Mouse (Mus musculus) hindbrain, embryonic 14.5 days (tissue): ENCODE measurements at regions not wholly inside any gene's neighbourhood (a gene's known extent, or its start where the extent isn't known, plus 50 kb on each side); places are given as distances from the start of the nearest gene placed in this dataset.

Source experiments
- ATAC-seq: fragments of 200-750 bp; cut with Nextera tagmentation; 2 replicates; pipeline ENCODE4 v1.8.0; 2017; ENCODE audit warnings: moderate number of reproducible peaks, mild to moderate bottlenecking, moderate TSS enrichment, moderate library complexity; ENCODE audit not compliant: low FRiP score
- DNase-seq: peaks from one replicate; pipeline ENCODE4 v3.0.0-alpha.2; 2015; ENCODE audit warnings: low spot score
- H3K27ac ChIP-seq: fragments of 300-500 bp; sonication (generic); 2 replicates; pipeline ENCODE4 v1.5.1; 2014; ENCODE audit warnings: mild to moderate bottlenecking, moderate library complexity
- H3K27me3 ChIP-seq: fragments of 300-500 bp; sonication (generic); 2 replicates; pipeline ENCODE4 v1.6.1; 2014; ENCODE audit warnings: mild to moderate bottlenecking, low read length, mixed read lengths; ENCODE audit not compliant: control insufficient read depth, insufficient read depth
- H3K36me3 ChIP-seq: fragments of 300-500 bp; sonication (generic); replicated peaks from 2 replicates; pipeline ENCODE4 v1.6.1; 2014; ENCODE audit not compliant: control insufficient read depth, insufficient read depth
- H3K4me1 ChIP-seq: fragments of 300-500 bp; sonication (generic); replicated peaks from 2 replicates; pipeline ENCODE4 v1.6.1; 2014; ENCODE audit warnings: antibody characterized with exemption, low read length, mixed read lengths; ENCODE audit not compliant: control insufficient read depth, insufficient read depth
- H3K4me2 ChIP-seq: fragments of 300-500 bp; sonication (generic); replicated peaks from 2 replicates; pipeline ENCODE4 v1.6.1; 2014; ENCODE audit warnings: mild to moderate bottlenecking, moderate library complexity
- H3K4me3 ChIP-seq: fragments of 300-500 bp; sonication (generic); replicated peaks from 2 replicates; pipeline ENCODE4 v1.5.1; 2014; ENCODE audit warnings: mild to moderate bottlenecking, low read length
- H3K9ac ChIP-seq: fragments of 300-500 bp; sonication (generic); 2 replicates; pipeline ENCODE4 v1.6.1; 2014
- H3K9me3 ChIP-seq: fragments of 300-500 bp; sonication (generic); 2 replicates; pipeline ENCODE4 v1.6.1; 2016; ENCODE audit warnings: low read length; ENCODE audit not compliant: control insufficient read depth
- WGBS: fragments of 180-500 bp; shearing (Covaris S2); extraction: QIAGEN DNeasy Blood & Tissue Kit; methylation state at CpG from one replicate; pipeline ENCODE4 v1.1.7; 2014; 5-methylcytosine and 5-hydroxymethylcytosine counted together

DNA sequence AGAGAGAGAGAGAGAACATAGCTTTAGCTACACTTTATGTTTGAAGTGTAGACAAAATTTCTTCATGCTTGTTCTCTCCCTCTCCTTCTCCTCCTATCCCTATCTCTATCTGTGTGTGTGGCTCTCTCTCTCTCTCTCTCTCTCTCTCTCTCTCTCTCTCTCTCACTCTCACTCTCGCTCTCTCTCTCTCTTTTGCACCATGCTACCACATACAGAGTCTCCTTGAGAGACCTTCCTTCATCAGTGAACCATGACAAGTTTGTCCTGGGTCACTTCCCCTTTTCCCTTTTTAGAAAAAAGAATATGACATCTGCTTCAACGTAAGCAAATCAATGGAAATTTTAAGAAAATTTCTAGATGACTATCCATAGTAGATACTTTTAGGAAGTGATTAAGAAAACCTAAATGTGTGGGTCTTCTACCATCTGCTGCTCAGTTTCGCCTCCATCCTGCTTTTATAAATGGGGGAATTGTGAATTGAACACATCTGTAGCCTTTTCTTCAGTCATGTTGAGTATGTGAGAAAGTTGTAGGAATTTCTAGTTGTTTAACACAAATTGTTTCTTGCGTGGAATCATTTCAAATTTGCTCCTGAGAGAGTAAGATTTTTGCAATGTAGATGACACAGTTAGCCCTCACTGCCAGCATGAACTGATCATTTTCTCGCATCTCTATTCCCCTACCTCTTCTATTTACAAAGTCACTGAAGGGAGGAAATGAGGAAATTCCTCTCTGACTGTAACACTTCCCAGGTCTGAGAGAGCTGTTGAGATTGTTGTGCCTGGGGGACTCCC lies 91.3 kb downstream of the A730009L09Rik start:
- DNase-seq: no peak
- H3K27ac ChIP-seq: no peak overlapping the region
- 82% methylated on average over 5 of the region's 5 CpGs for WGBS

DNA sequence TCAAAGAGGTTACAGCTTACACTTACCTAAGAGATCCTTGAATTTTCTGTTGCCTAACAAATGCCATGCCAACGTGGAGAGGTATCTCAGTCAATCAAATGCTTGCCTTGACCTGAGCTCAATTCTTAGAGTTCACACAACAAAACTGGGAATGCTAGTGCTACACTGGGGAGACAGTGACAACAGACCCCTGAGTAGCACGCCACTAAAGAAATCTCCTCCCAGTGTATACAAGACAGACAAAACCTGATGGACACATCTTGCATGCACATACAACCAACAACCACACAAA lies 91.8 kb downstream of the A730009L09Rik start:
- Histone ChIP-seq H3K27me3 (no peaks in the 10 kb centered on the region), H3K4me1 (no peaks in the 10 kb centered on the region), H3K4me3 (no peak overlapping the region), H3K9me3 (no peaks in the 10 kb centered on the region), H3K4me2 (no peak overlapping the region), H3K36me3 (no peaks in the 10 kb centered on the region), H3K9ac (no peak overlapping the region), H3K27ac (no peak overlapping the region)
- 76% methylated on average over 2 of the region's 2 CpGs for WGBS
- DNase-seq (no peak), ATAC-seq (no peak)

More for the DNA sequence above, 91.3 kb downstream of the A730009L09Rik start:
- H3K4me3 ChIP-seq: no peak overlapping the region
- no peak overlapping the region for H3K4me2 ChIP-seq
- no peak overlapping the region for H3K9ac ChIP-seq
- H3K4me1 ChIP-seq: no peaks in the 10 kb centered on the region
- H3K27me3 ChIP-seq: no peaks in the 10 kb centered on the region
- no peaks in the 10 kb centered on the region for H3K36me3 ChIP-seq
- no peaks in the 10 kb centered on the region for H3K9me3 ChIP-seq
- ATAC-seq: no peak

DNA sequence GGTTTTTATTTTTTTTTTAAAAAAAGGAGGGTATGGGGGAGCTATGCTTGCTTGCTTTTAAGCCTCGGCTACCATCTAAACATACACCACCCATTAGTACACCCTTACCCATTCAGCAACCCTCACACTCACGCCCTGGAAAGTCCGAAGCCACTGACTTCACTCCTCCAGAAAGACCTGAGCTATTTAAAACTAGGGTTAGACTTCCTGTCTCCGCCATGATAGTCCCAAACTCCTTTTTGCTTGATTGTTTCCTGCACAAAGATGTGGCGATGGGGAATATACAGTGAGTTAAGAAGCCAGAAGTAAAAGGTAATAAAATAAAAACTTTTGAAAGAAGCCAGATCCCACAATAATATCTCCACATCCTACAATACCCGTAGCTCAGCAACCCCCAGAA lies 92.6 kb downstream of the A730009L09Rik start:
- Histone ChIP-seq H3K4me1 (no peaks in the 10 kb centered on the region), H3K4me2 (no peak overlapping the region), H3K27me3 (no peaks in the 10 kb centered on the region), H3K4me3 (no peak overlapping the region), H3K9ac (no peak overlapping the region), H3K36me3 (no peaks in the 10 kb centered on the region), H3K27ac (no peak overlapping the region), H3K9me3 (no peaks in the 10 kb centered on the region)
- WGBS: 91% methylated on average over 6 of the region's 6 CpGs
- no peak for DNase-seq
- no peak for ATAC-seq

DNA sequence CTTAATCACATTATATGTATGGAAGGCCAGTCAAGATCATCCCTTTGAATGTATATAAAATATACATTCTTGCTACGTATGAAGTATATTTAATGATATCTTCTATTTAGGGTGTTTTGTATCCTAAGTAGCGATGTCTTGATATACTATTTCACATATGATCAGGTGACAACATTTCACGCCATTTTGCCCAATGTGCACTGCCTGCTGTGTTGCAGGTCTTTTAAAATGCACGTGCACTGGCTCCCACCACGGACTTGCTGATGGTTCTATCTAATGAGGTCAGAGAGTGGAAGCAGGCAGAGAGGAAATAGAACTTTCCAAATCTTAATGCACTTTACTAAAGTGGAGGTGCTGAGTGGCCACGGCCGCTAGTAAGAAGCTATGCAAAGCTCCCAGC lies 100.8 kb downstream of the A730009L09Rik start:
- WGBS: 90% methylated on average over 7 of the region's 7 CpGs
- DNase-seq: no peak
- ATAC-seq: no peak
- no peaks in the 10 kb centered on the region for H3K9me3 ChIP-seq
- H3K9ac ChIP-seq: no peak overlapping the region
- H3K4me2 ChIP-seq: no peak overlapping the region
- no peaks in the 10 kb centered on the region for H3K4me1 ChIP-seq
- no peaks in the 10 kb centered on the region for H3K36me3 ChIP-seq
- no peak overlapping the region for H3K27ac ChIP-seq
- H3K27me3 ChIP-seq: no peaks in the 10 kb centered on the region
- H3K4me3 ChIP-seq: no peak overlapping the region

DNA sequence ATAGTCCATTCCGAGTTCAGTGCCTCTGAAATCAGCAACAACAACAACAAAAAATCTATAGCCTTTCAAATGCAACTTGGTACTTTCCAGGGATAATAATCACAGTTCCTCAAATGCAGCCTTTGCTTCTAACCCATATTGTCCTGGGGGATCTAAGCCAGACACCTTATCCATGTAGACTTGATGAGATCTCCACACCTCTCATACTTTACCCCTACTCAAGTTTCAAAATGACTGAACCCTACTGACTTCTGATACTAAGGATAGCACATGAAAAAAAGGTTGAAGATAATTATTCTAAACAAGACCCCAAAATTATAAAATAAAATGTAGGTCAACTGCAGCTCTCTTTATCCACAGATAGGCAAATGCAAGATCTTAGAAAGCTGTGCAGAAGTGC lies 101.2 kb downstream of the A730009L09Rik start:
- DNase-seq (no peak), ATAC-seq (no peak)
- Histone ChIP-seq H3K9me3 (no peaks in the 10 kb centered on the region), H3K36me3 (no peaks in the 10 kb centered on the region), H3K27ac (no peak overlapping the region), H3K4me2 (no peak overlapping the region), H3K9ac (no peak overlapping the region), H3K4me1 (no peaks in the 10 kb centered on the region), H3K27me3 (no peaks in the 10 kb centered on the region), H3K4me3 (no peak overlapping the region)
- WGBS: 84% methylated on average over 1 of the region's 1 CpGs

DNA sequence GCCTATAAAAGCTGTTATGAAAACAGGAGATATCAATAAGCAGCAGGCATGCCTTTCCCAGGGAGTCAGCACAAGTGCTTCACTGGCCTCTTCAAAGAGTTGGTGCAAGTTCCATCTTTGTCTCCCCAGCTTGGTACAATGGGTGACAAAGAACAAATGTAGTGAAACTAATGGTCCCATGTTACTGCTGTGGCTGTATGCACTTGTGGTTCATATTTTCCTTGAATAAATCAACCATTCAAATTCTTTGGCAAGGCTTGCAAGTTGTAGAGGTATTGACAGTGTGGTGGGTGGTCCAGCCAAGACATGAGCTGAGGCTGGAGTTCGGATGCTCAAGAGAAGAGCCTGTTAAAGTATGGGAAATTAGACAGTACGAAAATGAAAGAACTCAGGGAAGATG lies 103.5 kb downstream of the A730009L09Rik start:
- no peak overlapping the region for H3K9ac ChIP-seq
- H3K4me2 ChIP-seq: no peak overlapping the region
- no peak for ATAC-seq
- H3K9me3 ChIP-seq: no peaks in the 10 kb centered on the region
- H3K36me3 ChIP-seq: no peaks in the 10 kb centered on the region
- no peak overlapping the region for H3K4me3 ChIP-seq
- 76% methylated on average over 2 of the region's 2 CpGs for WGBS
- H3K27me3 ChIP-seq: no peaks in the 10 kb centered on the region
- H3K27ac ChIP-seq: no peak overlapping the region
- H3K4me1 ChIP-seq: no peaks in the 10 kb centered on the region
- DNase-seq: no peak

DNA sequence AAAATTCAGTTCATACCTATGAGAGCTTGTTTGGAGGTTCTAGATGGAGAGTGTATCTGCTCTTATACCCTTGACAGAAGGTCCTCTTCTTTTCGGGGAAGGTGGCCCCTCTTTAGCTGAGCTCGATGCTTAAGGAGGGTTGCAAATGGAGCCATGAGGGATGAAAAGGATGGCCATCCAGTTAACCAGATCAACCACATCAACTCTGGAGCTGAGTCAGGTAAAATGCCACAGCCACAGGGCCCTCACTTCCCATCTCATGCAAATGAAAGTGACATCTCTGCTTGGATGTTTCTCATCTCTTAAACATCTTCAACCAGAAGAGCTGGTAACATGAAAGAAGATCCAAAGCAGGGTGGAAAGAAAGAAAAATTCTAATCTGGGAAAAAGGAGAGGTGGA lies 105.0 kb downstream of the A730009L09Rik start:
- no peak overlapping the region for H3K27ac ChIP-seq
- no peaks in the 10 kb centered on the region for H3K9me3 ChIP-seq
- H3K9ac ChIP-seq: no peak overlapping the region
- H3K36me3 ChIP-seq: no peaks in the 10 kb centered on the region
- H3K4me2 ChIP-seq: no peak overlapping the region
- ATAC-seq (no peak), DNase-seq (no peak)
- no peaks in the 10 kb centered on the region for H3K27me3 ChIP-seq
- no peak overlapping the region for H3K4me3 ChIP-seq
- WGBS: 98% methylated on average over 2 of the region's 2 CpGs
- no peaks in the 10 kb centered on the region for H3K4me1 ChIP-seq

DNA sequence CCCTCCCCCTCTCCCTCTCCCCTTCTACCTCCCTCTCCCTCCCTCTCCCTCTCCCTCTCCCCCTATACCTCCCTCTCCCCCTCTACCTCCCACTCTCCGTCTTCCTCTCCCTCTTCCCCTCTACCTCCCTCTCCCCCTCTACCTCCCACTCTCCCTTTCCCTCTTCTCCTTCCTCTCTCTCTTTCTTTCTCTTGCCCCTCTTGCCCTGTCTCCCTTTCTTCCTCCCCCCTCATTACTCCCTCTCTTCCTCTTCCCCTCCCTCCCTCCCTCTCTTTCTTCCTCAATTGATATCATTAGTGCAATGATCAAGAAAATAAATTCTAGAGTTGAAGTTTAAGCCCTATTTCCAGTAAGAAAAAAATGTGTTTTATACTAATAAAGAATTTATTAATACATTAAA lies 105.9 kb downstream of the A730009L09Rik start:
- H3K4me3 ChIP-seq: no peak overlapping the region
- no peak for ATAC-seq
- WGBS: no CpG with 5 or more reads among the region's 1 CpGs
- no peak for DNase-seq
- H3K9me3 ChIP-seq: no peaks in the 10 kb centered on the region
- H3K4me2 ChIP-seq: no peak overlapping the region
- no peaks in the 10 kb centered on the region for H3K4me1 ChIP-seq
- no peaks in the 10 kb centered on the region for H3K36me3 ChIP-seq
- H3K27me3 ChIP-seq: no peaks in the 10 kb centered on the region
- no peak overlapping the region for H3K27ac ChIP-seq
- no peak overlapping the region for H3K9ac ChIP-seq

DNA sequence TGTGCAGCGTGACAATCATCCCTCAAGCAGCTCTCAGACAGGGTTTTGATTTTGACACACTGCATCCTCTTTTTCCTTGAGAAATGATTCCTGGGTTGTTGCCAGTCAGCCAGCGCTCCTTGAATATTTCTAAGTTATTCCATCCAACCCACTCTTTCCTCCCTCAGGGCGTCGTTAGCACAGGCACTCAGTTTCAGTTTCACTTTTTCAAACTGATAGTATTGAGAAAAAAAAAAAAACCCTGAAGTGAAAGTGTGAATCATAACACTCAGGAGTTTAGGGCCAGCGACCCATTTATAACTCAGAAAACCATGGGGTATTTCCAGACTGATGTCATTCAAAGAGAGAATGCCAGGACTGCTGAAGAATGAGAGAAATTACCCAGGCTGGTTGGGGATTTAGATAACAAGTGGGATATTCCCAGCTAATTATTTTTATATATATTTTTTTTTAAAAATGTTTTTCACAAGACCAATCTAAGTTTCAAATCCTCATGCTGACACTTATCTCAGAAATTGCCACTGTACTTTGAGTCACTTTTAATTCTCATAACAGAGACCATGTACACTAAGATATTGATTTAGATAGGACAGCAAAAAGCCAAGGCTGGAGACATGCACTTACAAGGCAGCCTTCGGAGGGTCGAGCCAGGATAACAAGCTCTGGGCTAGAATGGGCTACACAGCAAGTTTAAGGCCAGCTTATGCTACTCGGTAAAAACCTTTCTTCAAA lies 106.5 kb downstream of the A730009L09Rik start:
- Histone ChIP-seq H3K9me3 (no peaks in the 10 kb centered on the region), H3K36me3 (no peaks in the 10 kb centered on the region), H3K4me3 (no peak overlapping the region), H3K9ac (no peak overlapping the region), H3K27ac (no peak overlapping the region), H3K4me1 (no peaks in the 10 kb centered on the region), H3K4me2 (no peak overlapping the region), H3K27me3 (no peaks in the 10 kb centered on the region)
- 75% methylated on average over 8 of the region's 8 CpGs for WGBS
- ATAC-seq (no peak), DNase-seq (peak; percentile 28)
